Mouse (Mus musculus) lung, postnatal 10 days (tissue): ENCODE results near the gene 1700021F05Rik.
A peak's percentile ranks its signal among the peaks of the same experiment; 100 is the strongest.

Experiments
- DNase-seq: peaks from one replicate; pipeline ENCODE4 v3.0.0; 2021

1700021F05Rik gene

GRCm38 (mm10) chr10:43540442-43541152 is at the start of gene 1700021F05Rik:
Gene 1700021F05Rik (minus strand): TSS chr10:43540994.
- peak; percentile 97 for DNase-seq

GRCm38 (mm10) chr10:43588470-43589177 is 47.8 kb upstream of the 1700021F05Rik start:
- no peak for DNase-seq

GRCm38 (mm10) chr10:43584538-43584937 is 43.7 kb upstream of the 1700021F05Rik start:
- DNase-seq = no peak

GRCm38 (mm10) chr10:43581260-43581659 is 40.5 kb upstream of the 1700021F05Rik start:
- no peak for DNase-seq

- DNase-seq = peak; percentile 32
Observed at GRCm38 (mm10) chr10:43580649-43581078, 39.9 kb upstream of the 1700021F05Rik start.

GRCm38 (mm10) chr10:43579381-43580261 is 38.8 kb upstream of the 1700021F05Rik start:
- peak; percentile 54 for DNase-seq

- peak; percentile 68 for DNase-seq
Observed at GRCm38 (mm10) chr10:43578754-43579380, 38.1 kb upstream of the 1700021F05Rik start.

- peak; percentile 60 for DNase-seq
Observed at GRCm38 (mm10) chr10:43578366-43578753, 37.6 kb upstream of the 1700021F05Rik start.

- DNase-seq = no peak
Observed at GRCm38 (mm10) chr10:43577997-43578331, 37.2 kb upstream of the 1700021F05Rik start, which contains the start of gene Cd24a. Gene Cd24a (plus strand): TSS chr10:43578284.

- DNase-seq = peak; percentile 8
Observed at GRCm38 (mm10) chr10:43577299-43577996, 36.7 kb upstream of the 1700021F05Rik start.

GRCm38 (mm10) chr10:43574956-43575355 is 34.2 kb upstream of the 1700021F05Rik start:
- peak; percentile 82 for DNase-seq

- no peak for DNase-seq
Observed at GRCm38 (mm10) chr10:43574352-43574751, 33.6 kb upstream of the 1700021F05Rik start.

- DNase-seq = no peak
Observed at GRCm38 (mm10) chr10:43561311-43561710, 20.5 kb upstream of the 1700021F05Rik start.

- DNase-seq = no peak
Observed at GRCm38 (mm10) chr10:43560765-43561164, 20.0 kb upstream of the 1700021F05Rik start.

- no peak for DNase-seq
Observed at GRCm38 (mm10) chr10:43559313-43559712, 18.5 kb upstream of the 1700021F05Rik start.

GRCm38 (mm10) chr10:43557630-43558165 is 16.9 kb upstream of the 1700021F05Rik start:
- no peak for DNase-seq

- no peak for DNase-seq
Observed at GRCm38 (mm10) chr10:43551388-43551787, 10.6 kb upstream of the 1700021F05Rik start.

GRCm38 (mm10) chr10:43550923-43551322 is 10.1 kb upstream of the 1700021F05Rik start:
- DNase-seq = no peak

GRCm38 (mm10) chr10:43549411-43549810 is 8.6 kb upstream of the 1700021F05Rik start:
- no peak for DNase-seq

- DNase-seq = no peak
Observed at GRCm38 (mm10) chr10:43541153-43541544, 355 bp upstream of the 1700021F05Rik start.

GRCm38 (mm10) chr10:43539746-43540310 is 966 bp downstream of the 1700021F05Rik start:
- DNase-seq = no peak
